Comparison of ENCODE assay signal across 8 mouse cellular contexts in the genomic region with DNA sequence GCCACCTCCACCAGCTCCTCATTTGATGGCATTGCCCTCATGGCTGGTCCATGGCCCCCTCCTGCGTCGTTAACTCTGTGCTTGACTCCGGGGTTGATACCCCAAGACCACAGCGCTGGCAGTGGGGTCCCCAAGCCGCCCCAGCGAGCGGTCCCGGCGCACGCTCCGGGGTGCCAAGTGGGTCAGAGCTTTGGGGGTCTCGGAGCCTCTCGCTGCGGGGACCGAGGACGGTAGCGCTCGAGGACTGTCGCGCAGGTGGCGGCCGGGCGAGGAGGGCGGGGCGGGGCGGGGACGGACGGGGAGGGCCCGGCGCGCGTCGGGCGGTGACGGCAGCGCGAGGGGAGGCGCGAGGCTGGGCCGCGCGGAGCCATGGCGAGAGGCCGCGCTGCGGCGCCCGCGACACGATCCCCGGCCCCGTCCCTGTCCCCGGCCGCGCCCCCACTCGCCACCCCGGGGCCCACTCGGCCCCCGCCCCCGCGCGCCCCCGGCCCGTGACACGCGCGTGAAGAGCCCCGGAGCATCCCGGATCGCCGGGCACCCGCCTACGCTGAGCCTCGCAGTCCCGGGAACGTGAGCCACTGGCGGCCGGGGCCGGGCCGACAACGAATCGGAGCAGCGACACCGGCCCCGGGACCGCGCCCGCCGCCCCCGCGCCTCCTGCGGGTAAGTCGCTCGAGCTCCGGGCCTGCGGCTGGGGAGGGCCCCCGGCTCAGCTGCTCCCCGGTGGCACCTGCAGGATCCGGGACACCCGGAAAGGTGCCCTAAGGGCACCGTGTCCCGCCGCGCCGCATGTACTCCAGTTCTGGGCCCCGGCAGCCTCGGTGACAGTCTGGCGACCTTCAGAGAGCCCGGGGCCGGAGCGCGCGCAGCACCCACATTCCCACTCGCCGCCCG. TPM values are rescaled to one million over a fixed set of nuclear protein-coding genes. Genes with fewer than 3 reads are reported as not detected.
DNase-seq lines count a peak whose midpoint lies in the region; ATAC-seq lines count a peak whose summit lies in the region.

A gene (plus strand): TSS at position 332 of the 894 bp plus-strand sequence.

- peaks cover 30% of the 10 kb centered on the region for H3K4me1 ChIP-seq in limb, embryonic 12.5 days (replicated peaks)
- H3K4me1 ChIP-seq in midbrain, embryonic 13.5 days (replicated peaks), result peaks cover 45% of the 10 kb centered on the region

- WGBS in limb, embryonic 12.5 days, result 1% methylated on average over 78 of the region's 116 CpGs
- under 1% methylated on average over 87 of the region's 116 CpGs for WGBS in midbrain, embryonic 13.5 days

- peak within 1 kb of the TSS; percentile 87 for H3K4me3 ChIP-seq in limb, embryonic 12.5 days (replicated peaks)
- peak within 1 kb of the TSS; percentile 80 for H3K4me3 ChIP-seq in midbrain, embryonic 13.5 days (replicated peaks)

- peak within 1 kb of the TSS; percentile 95 for H3K4me2 ChIP-seq in limb, embryonic 12.5 days
- H3K4me2 ChIP-seq in midbrain, embryonic 13.5 days (replicated peaks), result peak within 1 kb of the TSS; percentile 95

- DNase-seq in left cerebral cortex, adult 18-20 months (ENCODE audit: low spot score in 2 of 2), result peak; percentile 48 to 64
- no peak for DNase-seq in left cerebral cortex, adult 11 months (ENCODE audit: low spot score)
- peak; percentile 67 to 83 for DNase-seq in cerebellum, postnatal 14 days
- DNase-seq in gastrocnemius, postnatal 25 days, result peak; percentile 79
- peak; percentile 84 for DNase-seq in induced T-regulatory cell, adult 2 months (ENCODE audit: low read depth)
- peak; percentile 81 for DNase-seq in splenic B cell, adult 2 months (ENCODE audit: low read depth, low spot score)

- H3K36me3 ChIP-seq in limb, embryonic 12.5 days, result no peaks in the 10 kb centered on the region
- no peaks in the 10 kb centered on the region for H3K36me3 ChIP-seq in midbrain, embryonic 13.5 days
- no peaks in the 10 kb centered on the region; the same call in 1 of the 2 replicates for H3K36me3 ChIP-seq in splenic B cell, adult 2 months (ENCODE audit: control insufficient read depth, insufficient read depth, low read length, poor library complexity, severe bottlenecking)

- ATAC-seq in limb, embryonic 12.5 days (ENCODE audit: insufficient number of reproducible peaks, insufficient read depth, low FRiP score, low TSS enrichment, low read depth), result peak; percentile 72; the same call in 1 of the 2 replicates
- peak; percentile 88 for ATAC-seq in midbrain, embryonic 13.5 days

- H3K27me3 ChIP-seq in limb, embryonic 12.5 days, result peaks cover 42% of the 10 kb centered on the region
- peaks cover 6% of the 10 kb centered on the region for H3K27me3 ChIP-seq in midbrain, embryonic 13.5 days
- H3K27me3 ChIP-seq in splenic B cell, adult 2 months (ENCODE audit: control insufficient read depth, insufficient read depth, low read length, poor library complexity, severe bottlenecking), result no peaks in the 10 kb centered on the region

- H3K9ac ChIP-seq in limb, embryonic 12.5 days (replicated peaks), result peak within 1 kb of the TSS; percentile 91
- H3K9ac ChIP-seq in midbrain, embryonic 13.5 days (replicated peaks), result peak within 1 kb of the TSS; percentile 86

- H3K9me3 ChIP-seq in limb, embryonic 12.5 days, result no peaks in the 10 kb centered on the region
- H3K9me3 ChIP-seq in midbrain, embryonic 13.5 days, result no peaks in the 10 kb centered on the region

- 0 out of 2 replicates have a peak within 1 kb of the TSS, but pooled peaks have one; percentile 35 for H3K27ac ChIP-seq in limb, embryonic 12.5 days
- peak within 1 kb of the TSS; percentile 73 for H3K27ac ChIP-seq in midbrain, embryonic 13.5 days

RNA-seq across cellular contexts. Expression of the gene that starts here (rescaled TPM):
- total RNA-seq in left cerebral cortex, adult 18-20 months (2021), result 100 to 1,000 TPM; 239 to 275 TPM
- 100 to 1,000 TPM; 180 to 193 TPM for total RNA-seq in gastrocnemius, postnatal 25 days (2021)
- 15.2 and 16.3 TPM in 2 replicates for polyA plus RNA-seq in limb, embryonic 12.5 days (2016; fragmentation: Nextera tagmentation; extraction: Ambion mirVana)
- polyA plus RNA-seq in midbrain, embryonic 13.5 days (2015; fragmentation: Nextera tagmentation; extraction: Ambion mirVana), result 41.1 and 44.8 TPM in 2 replicates
